Mouse (Mus musculus): ENCODE results near the gene Ikzf1. TPM values are rescaled to one million over a fixed set of nuclear protein-coding genes. Genes with fewer than 3 reads are reported as not detected.
A peak's percentile ranks its signal among the peaks of the same experiment; 100 is the strongest.

The Ikzf1 gene
- total and polyA plus RNA-seq, 2 experiments from 2014 or later = 0.19 to 1.0 TPM

GRCm38 (mm10) chr11:11740603-11741002, 55.8 kb downstream of the Ikzf1 start:
- H3K9me3 ChIP-seq (replicated peaks; ENCODE audit: control insufficient read depth, low read length) = no peaks in the 10 kb centered on the region
- H3K4me3 ChIP-seq (ENCODE audit: low read depth, low read length) = no peak overlapping the region
- 73% methylated on average over 5 of the region's 5 CpGs for WGBS
- H3K9ac ChIP-seq (replicated peaks; ENCODE audit: low read depth, low read length) = no peak overlapping the region
- H3K4me1 ChIP-seq (ENCODE audit: control insufficient read depth, insufficient read depth) = no peaks in the 10 kb centered on the region
- no peak for TF ChIP-seq CTCF (IDR thresholded peaks at IDR 0.05; ENCODE audit: low read depth)
- TF ChIP-seq EP300 (IDR thresholded peaks at IDR 0.05; ENCODE audit: low read depth) = no peak
- ATAC-seq (ENCODE audit: insufficient read depth, low read depth) (no peak), DNase-seq (ENCODE audit: low spot score) (no peak)
- no peaks in the 10 kb centered on the region for H3K36me3 ChIP-seq (replicated peaks; ENCODE audit: control insufficient read depth, insufficient read depth, low read length)
- H3K4me2 ChIP-seq (ENCODE audit: low read depth, low read length) = no peak overlapping the region
- H3K27me3 ChIP-seq (ENCODE audit: control insufficient read depth, insufficient read depth, low read length) = no peaks in the 10 kb centered on the region
- no peak overlapping the region for H3K27ac ChIP-seq (ENCODE audit: low read depth)

GRCm38 (mm10) chr11:11741574-11741973, 56.8 kb downstream of the Ikzf1 start:
- DNase-seq (ENCODE audit: low spot score) (no peak), ATAC-seq (ENCODE audit: insufficient read depth, low read depth) (no peak)
- Histone ChIP-seq H3K27me3 (ENCODE audit: control insufficient read depth, insufficient read depth, low read length) (no peaks in the 10 kb centered on the region), H3K4me3 (ENCODE audit: low read depth, low read length) (no peak overlapping the region), H3K4me2 (ENCODE audit: low read depth, low read length) (no peak overlapping the region), H3K4me1 (ENCODE audit: control insufficient read depth, insufficient read depth) (no peaks in the 10 kb centered on the region), H3K9ac (replicated peaks; ENCODE audit: low read depth, low read length) (no peak overlapping the region), H3K36me3 (replicated peaks; ENCODE audit: control insufficient read depth, insufficient read depth, low read length) (no peaks in the 10 kb centered on the region), H3K9me3 (replicated peaks; ENCODE audit: control insufficient read depth, low read length) (no peaks in the 10 kb centered on the region), H3K27ac (ENCODE audit: low read depth) (no peak overlapping the region)
- 81% methylated on average over 5 of the region's 5 CpGs for WGBS
- TF ChIP-seq CTCF (IDR thresholded peaks at IDR 0.05; ENCODE audit: low read depth) (no peak), EP300 (IDR thresholded peaks at IDR 0.05; ENCODE audit: low read depth) (no peak)

DNA sequence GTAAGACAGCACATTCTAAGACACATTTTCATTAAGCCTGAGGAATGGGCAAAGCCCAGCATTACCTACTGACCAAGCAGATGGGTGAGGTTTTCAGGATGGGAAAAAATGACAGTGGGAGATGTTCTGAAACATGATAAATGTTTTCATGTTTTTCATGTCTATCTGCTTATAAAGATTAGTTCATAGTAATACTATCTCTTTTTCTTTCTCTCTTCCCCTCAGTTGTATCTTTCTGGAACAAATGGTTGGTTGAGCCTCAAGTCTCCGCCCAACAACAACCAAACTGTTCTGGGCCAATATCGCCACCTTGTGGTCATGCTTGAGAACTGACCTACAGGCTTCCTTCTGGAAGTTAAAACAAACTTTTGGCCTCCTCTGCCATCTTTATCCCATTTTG, 57.8 kb downstream of the Ikzf1 start:
- Histone ChIP-seq H3K9me3 (replicated peaks; ENCODE audit: control insufficient read depth, low read length) (no peaks in the 10 kb centered on the region), H3K4me2 (ENCODE audit: low read depth, low read length) (no peak overlapping the region), H3K27ac (ENCODE audit: low read depth) (no peak overlapping the region), H3K4me3 (ENCODE audit: low read depth, low read length) (no peak overlapping the region), H3K36me3 (replicated peaks; ENCODE audit: control insufficient read depth, insufficient read depth, low read length) (no peaks in the 10 kb centered on the region), H3K4me1 (ENCODE audit: control insufficient read depth, insufficient read depth) (no peaks in the 10 kb centered on the region), H3K27me3 (ENCODE audit: control insufficient read depth, insufficient read depth, low read length) (no peaks in the 10 kb centered on the region), H3K9ac (replicated peaks; ENCODE audit: low read depth, low read length) (no peak overlapping the region)
- WGBS = 27% methylated on average over 2 of the region's 2 CpGs
- ATAC-seq (ENCODE audit: insufficient read depth, low read depth) (no peak), DNase-seq (ENCODE audit: low spot score) (peak; percentile 17)
- TF ChIP-seq EP300 (IDR thresholded peaks at IDR 0.05; ENCODE audit: low read depth) = no peak
- TF ChIP-seq CTCF (IDR thresholded peaks at IDR 0.05; ENCODE audit: low read depth) = peak; percentile 63

DNA sequence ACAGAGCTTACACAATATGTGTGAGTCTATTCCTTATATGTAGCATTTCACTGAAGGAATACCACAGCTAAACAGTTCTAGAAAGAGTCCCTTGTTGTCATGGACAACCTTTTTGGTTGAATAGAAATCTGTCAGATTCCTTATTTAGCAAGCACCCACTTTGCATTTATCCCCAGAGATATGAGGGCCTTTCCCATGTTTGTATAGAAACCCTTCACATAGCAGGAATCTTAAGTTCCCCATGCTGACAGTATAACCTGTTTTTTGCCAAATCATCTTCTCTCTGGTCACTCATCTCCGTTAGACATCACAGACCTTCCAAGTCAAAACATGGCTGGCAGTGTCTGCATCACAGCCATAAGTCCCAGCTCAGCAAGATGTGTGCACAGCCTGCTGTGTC, 59.4 kb downstream of the Ikzf1 start:
- TF ChIP-seq EP300 (IDR thresholded peaks at IDR 0.05; ENCODE audit: low read depth) (no peak), CTCF (IDR thresholded peaks at IDR 0.05; ENCODE audit: low read depth) (no peak)
- H3K9me3 ChIP-seq (replicated peaks; ENCODE audit: control insufficient read depth, low read length) = no peaks in the 10 kb centered on the region
- DNase-seq (ENCODE audit: low spot score) = no peak
- H3K27me3 ChIP-seq (ENCODE audit: control insufficient read depth, insufficient read depth, low read length) = no peaks in the 10 kb centered on the region
- H3K36me3 ChIP-seq (replicated peaks; ENCODE audit: control insufficient read depth, insufficient read depth, low read length) = no peaks in the 10 kb centered on the region
- 52% methylated on average over 1 of the region's 1 CpGs for WGBS
- no peak overlapping the region for H3K27ac ChIP-seq (ENCODE audit: low read depth)
- no peak overlapping the region for H3K4me2 ChIP-seq (ENCODE audit: low read depth, low read length)
- no peak overlapping the region for H3K4me3 ChIP-seq (ENCODE audit: low read depth, low read length)
- H3K9ac ChIP-seq (replicated peaks; ENCODE audit: low read depth, low read length) = no peak overlapping the region
- no peaks in the 10 kb centered on the region for H3K4me1 ChIP-seq (ENCODE audit: control insufficient read depth, insufficient read depth)
- no peak for ATAC-seq (ENCODE audit: insufficient read depth, low read depth)

DNA sequence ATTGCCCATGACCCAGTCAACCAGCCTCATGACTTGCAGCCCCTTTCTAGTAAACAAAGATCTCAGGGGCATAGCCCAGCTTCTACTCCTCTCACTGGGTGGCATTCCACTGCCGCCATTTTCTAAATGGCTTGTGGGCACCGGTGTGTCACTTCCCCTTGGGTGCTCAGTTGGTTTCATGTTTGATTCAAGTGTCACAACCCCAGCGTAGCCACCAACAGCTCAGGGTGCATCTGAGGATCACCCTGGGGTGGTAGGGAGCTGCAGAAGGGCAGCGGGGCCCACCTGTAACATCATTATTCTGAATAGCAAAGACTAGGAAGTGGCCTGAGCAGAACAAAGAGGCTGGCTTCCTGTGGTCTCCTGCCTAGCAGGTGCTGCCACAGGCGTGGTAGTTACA, 66.3 kb downstream of the Ikzf1 start:
- Histone ChIP-seq H3K27me3 (ENCODE audit: control insufficient read depth, insufficient read depth, low read length) (no peaks in the 10 kb centered on the region), H3K27ac (ENCODE audit: low read depth) (no peak overlapping the region), H3K36me3 (replicated peaks; ENCODE audit: control insufficient read depth, insufficient read depth, low read length) (no peaks in the 10 kb centered on the region), H3K4me2 (ENCODE audit: low read depth, low read length) (no peak overlapping the region), H3K4me1 (ENCODE audit: control insufficient read depth, insufficient read depth) (no peaks in the 10 kb centered on the region), H3K9ac (replicated peaks; ENCODE audit: low read depth, low read length) (no peak overlapping the region), H3K9me3 (replicated peaks; ENCODE audit: control insufficient read depth, low read length) (no peaks in the 10 kb centered on the region), H3K4me3 (ENCODE audit: low read depth, low read length) (no peak overlapping the region)
- ATAC-seq (ENCODE audit: insufficient read depth, low read depth) = no peak
- 76% methylated on average over 5 of the region's 5 CpGs for WGBS
- DNase-seq (ENCODE audit: low spot score) = no peak
- TF ChIP-seq EP300 (IDR thresholded peaks at IDR 0.05; ENCODE audit: low read depth) = no peak
- TF ChIP-seq CTCF (IDR thresholded peaks at IDR 0.05; ENCODE audit: low read depth) = no peak

- Histone ChIP-seq H3K9ac (replicated peaks; ENCODE audit: low read depth, low read length) (no peak overlapping the region), H3K27me3 (ENCODE audit: control insufficient read depth, insufficient read depth, low read length) (no peaks in the 10 kb centered on the region), H3K4me1 (ENCODE audit: control insufficient read depth, insufficient read depth) (no peaks in the 10 kb centered on the region), H3K4me2 (ENCODE audit: low read depth, low read length) (no peak overlapping the region), H3K4me3 (ENCODE audit: low read depth, low read length) (no peak overlapping the region), H3K27ac (ENCODE audit: low read depth) (no peak overlapping the region), H3K36me3 (replicated peaks; ENCODE audit: control insufficient read depth, insufficient read depth, low read length) (no peaks in the 10 kb centered on the region), H3K9me3 (replicated peaks; ENCODE audit: control insufficient read depth, low read length) (no peaks in the 10 kb centered on the region)
- ATAC-seq (ENCODE audit: insufficient read depth, low read depth) (no peak), DNase-seq (ENCODE audit: low spot score) (no peak)
- 77% methylated on average over 5 of the region's 5 CpGs for WGBS
- no peak for TF ChIP-seq EP300 (IDR thresholded peaks at IDR 0.05; ENCODE audit: low read depth)
- no peak for TF ChIP-seq CTCF (IDR thresholded peaks at IDR 0.05; ENCODE audit: low read depth)
Measured at GRCm38 (mm10) chr11:11752859-11753258, 68.1 kb downstream of the Ikzf1 start.

Measured in heart, postnatal 0 days (tissue).